Mouse (Mus musculus): Measurements from ENCODE around the gene Ext2. TPM values are rescaled to one million over a fixed set of nuclear protein-coding genes. Genes with fewer than 3 reads are reported as not detected.

Ext2 gene
- polyA plus RNA-seq, 1 experiment from 2014 or later = 81.5 TPM

- Histone ChIP-seq H3K4me2 (ENCODE audit: low read depth, low read length) (no peak overlapping the region), H3K27ac (ENCODE audit: low read length) (no peak overlapping the region), H3K9ac (ENCODE audit: low read depth, low read length) (no peak overlapping the region), H3K27me3 (replicated peaks; ENCODE audit: control insufficient read depth, insufficient read depth, low read length) (no peaks in the 10 kb centered on the region), H3K4me3 (ENCODE audit: low read length) (no peak overlapping the region), H3K4me1 (ENCODE audit: control insufficient read depth, insufficient read depth, low read length) (no peaks in the 10 kb centered on the region), H3K36me3 (ENCODE audit: control insufficient read depth, insufficient read depth, low read length) (peaks cover 5% of the 10 kb centered on the region; the same call in 1 of the 2 replicates), H3K9me3 (ENCODE audit: control insufficient read depth, low read length) (no peaks in the 10 kb centered on the region)
- no peak for ATAC-seq
- WGBS = 41% methylated on average over 4 of the region's 4 CpGs
Observed at GRCm38 (mm10) chr2:93811812-93812211, 10.6 kb downstream of the Ext2 start.

GRCm38 (mm10) chr2:93809931-93810330 is 12.4 kb downstream of the Ext2 start:
- H3K4me3 ChIP-seq (ENCODE audit: low read length) = no peak overlapping the region
- no peak for ATAC-seq
- no peak overlapping the region for H3K9ac ChIP-seq (ENCODE audit: low read depth, low read length)
- no peaks in the 10 kb centered on the region for H3K9me3 ChIP-seq (ENCODE audit: control insufficient read depth, low read length)
- no peaks in the 10 kb centered on the region for H3K4me1 ChIP-seq (ENCODE audit: control insufficient read depth, insufficient read depth, low read length)
- H3K27ac ChIP-seq (ENCODE audit: low read length) = no peak overlapping the region
- H3K36me3 ChIP-seq (ENCODE audit: control insufficient read depth, insufficient read depth, low read length) = peaks cover 5% of the 10 kb centered on the region; the same call in 1 of the 2 replicates
- H3K27me3 ChIP-seq (replicated peaks; ENCODE audit: control insufficient read depth, insufficient read depth, low read length) = no peaks in the 10 kb centered on the region
- H3K4me2 ChIP-seq (ENCODE audit: low read depth, low read length) = no peak overlapping the region
- 10% methylated on average over 2 of the region's 2 CpGs for WGBS

GRCm38 (mm10) chr2:93808071-93808470 is 14.3 kb downstream of the Ext2 start:
- Histone ChIP-seq H3K36me3 (ENCODE audit: control insufficient read depth, insufficient read depth, low read length) (peaks cover 4% of the 10 kb centered on the region; the same call in 1 of the 2 replicates), H3K4me1 (ENCODE audit: control insufficient read depth, insufficient read depth, low read length) (no peaks in the 10 kb centered on the region), H3K9me3 (ENCODE audit: control insufficient read depth, low read length) (no peaks in the 10 kb centered on the region), H3K27me3 (replicated peaks; ENCODE audit: control insufficient read depth, insufficient read depth, low read length) (no peaks in the 10 kb centered on the region), H3K27ac (ENCODE audit: low read length) (no peak overlapping the region), H3K9ac (ENCODE audit: low read depth, low read length) (no peak overlapping the region), H3K4me3 (ENCODE audit: low read length) (no peak overlapping the region), H3K4me2 (ENCODE audit: low read depth, low read length) (no peak overlapping the region)
- no peak for ATAC-seq
- WGBS = 92% methylated on average over 5 of the region's 5 CpGs

GRCm38 (mm10) chr2:93807440-93807839 is 14.9 kb downstream of the Ext2 start:
- no peak overlapping the region for H3K4me2 ChIP-seq (ENCODE audit: low read depth, low read length)
- H3K4me1 ChIP-seq (ENCODE audit: control insufficient read depth, insufficient read depth, low read length) = no peaks in the 10 kb centered on the region
- H3K27me3 ChIP-seq (replicated peaks; ENCODE audit: control insufficient read depth, insufficient read depth, low read length) = no peaks in the 10 kb centered on the region
- H3K9ac ChIP-seq (ENCODE audit: low read depth, low read length) = no peak overlapping the region
- H3K9me3 ChIP-seq (ENCODE audit: control insufficient read depth, low read length) = no peaks in the 10 kb centered on the region
- H3K27ac ChIP-seq (ENCODE audit: low read length) = no peak overlapping the region
- no peak for ATAC-seq
- peaks cover 2% of the 10 kb centered on the region; the same call in 1 of the 2 replicates for H3K36me3 ChIP-seq (ENCODE audit: control insufficient read depth, insufficient read depth, low read length)
- WGBS = 79% methylated on average over 8 of the region's 8 CpGs
- no peak overlapping the region for H3K4me3 ChIP-seq (ENCODE audit: low read length)

- no peaks in the 10 kb centered on the region for H3K27me3 ChIP-seq (replicated peaks; ENCODE audit: control insufficient read depth, insufficient read depth, low read length)
- H3K27ac ChIP-seq (ENCODE audit: low read length) = no peak overlapping the region
- H3K36me3 ChIP-seq (ENCODE audit: control insufficient read depth, insufficient read depth, low read length) = peaks cover under 1% of the 10 kb centered on the region; the same call in 1 of the 2 replicates
- H3K9me3 ChIP-seq (ENCODE audit: control insufficient read depth, low read length) = no peaks in the 10 kb centered on the region
- H3K4me3 ChIP-seq (ENCODE audit: low read length) = no peak overlapping the region
- H3K9ac ChIP-seq (ENCODE audit: low read depth, low read length) = no peak overlapping the region
- WGBS = 94% methylated on average over 6 of the region's 6 CpGs
- H3K4me2 ChIP-seq (ENCODE audit: low read depth, low read length) = no peak overlapping the region
- H3K4me1 ChIP-seq (ENCODE audit: control insufficient read depth, insufficient read depth, low read length) = no peaks in the 10 kb centered on the region
- ATAC-seq = no peak
Observed at GRCm38 (mm10) chr2:93806487-93807201, 15.7 kb downstream of the Ext2 start.

- Histone ChIP-seq H3K9ac (ENCODE audit: low read depth, low read length) (no peak overlapping the region), H3K4me2 (ENCODE audit: low read depth, low read length) (no peak overlapping the region), H3K27ac (ENCODE audit: low read length) (no peak overlapping the region), H3K4me3 (ENCODE audit: low read length) (no peak overlapping the region), H3K27me3 (replicated peaks; ENCODE audit: control insufficient read depth, insufficient read depth, low read length) (no peaks in the 10 kb centered on the region), H3K36me3 (ENCODE audit: control insufficient read depth, insufficient read depth, low read length) (no peaks in the 10 kb centered on the region), H3K4me1 (ENCODE audit: control insufficient read depth, insufficient read depth, low read length) (no peaks in the 10 kb centered on the region), H3K9me3 (ENCODE audit: control insufficient read depth, low read length) (no peaks in the 10 kb centered on the region)
- 92% methylated on average over 4 of the region's 4 CpGs for WGBS
- ATAC-seq = no peak
Observed at GRCm38 (mm10) chr2:93805523-93805922, 16.8 kb downstream of the Ext2 start.

- Histone ChIP-seq H3K9ac (ENCODE audit: low read depth, low read length) (no peak overlapping the region), H3K4me3 (ENCODE audit: low read length) (no peak overlapping the region), H3K4me1 (ENCODE audit: control insufficient read depth, insufficient read depth, low read length) (no peaks in the 10 kb centered on the region), H3K9me3 (ENCODE audit: control insufficient read depth, low read length) (no peaks in the 10 kb centered on the region), H3K27me3 (replicated peaks; ENCODE audit: control insufficient read depth, insufficient read depth, low read length) (no peaks in the 10 kb centered on the region), H3K4me2 (ENCODE audit: low read depth, low read length) (no peak overlapping the region), H3K36me3 (ENCODE audit: control insufficient read depth, insufficient read depth, low read length) (no peaks in the 10 kb centered on the region), H3K27ac (ENCODE audit: low read length) (no peak overlapping the region)
- no peak for ATAC-seq
- WGBS = 86% methylated on average over 5 of the region's 5 CpGs
Observed at GRCm38 (mm10) chr2:93805066-93805465, 17.3 kb downstream of the Ext2 start.

- H3K9me3 ChIP-seq (ENCODE audit: control insufficient read depth, low read length) = no peaks in the 10 kb centered on the region
- no peak overlapping the region for H3K4me2 ChIP-seq (ENCODE audit: low read depth, low read length)
- ATAC-seq = no peak
- H3K27ac ChIP-seq (ENCODE audit: low read length) = no peak overlapping the region
- no peak overlapping the region for H3K4me3 ChIP-seq (ENCODE audit: low read length)
- H3K36me3 ChIP-seq (ENCODE audit: control insufficient read depth, insufficient read depth, low read length) = no peaks in the 10 kb centered on the region
- H3K27me3 ChIP-seq (replicated peaks; ENCODE audit: control insufficient read depth, insufficient read depth, low read length) = no peaks in the 10 kb centered on the region
- H3K4me1 ChIP-seq (ENCODE audit: control insufficient read depth, insufficient read depth, low read length) = no peaks in the 10 kb centered on the region
- WGBS = 87% methylated on average over 2 of the region's 2 CpGs
- H3K9ac ChIP-seq (ENCODE audit: low read depth, low read length) = no peak overlapping the region
Observed at GRCm38 (mm10) chr2:93802947-93803346, 19.4 kb downstream of the Ext2 start.

- no peak overlapping the region for H3K27ac ChIP-seq (ENCODE audit: low read length)
- 0 out of 2 replicates have a peak, but pooled peaks cover 3% of the 10 kb centered on the region for H3K4me1 ChIP-seq (ENCODE audit: control insufficient read depth, insufficient read depth, low read length)
- no peak overlapping the region for H3K9ac ChIP-seq (ENCODE audit: low read depth, low read length)
- no peak for ATAC-seq
- no peak overlapping the region for H3K4me3 ChIP-seq (ENCODE audit: low read length)
- H3K27me3 ChIP-seq (replicated peaks; ENCODE audit: control insufficient read depth, insufficient read depth, low read length) = no peaks in the 10 kb centered on the region
- WGBS = 85% methylated on average over 7 of the region's 7 CpGs
- H3K36me3 ChIP-seq (ENCODE audit: control insufficient read depth, insufficient read depth, low read length) = no peaks in the 10 kb centered on the region
- no peak overlapping the region for H3K4me2 ChIP-seq (ENCODE audit: low read depth, low read length)
- no peaks in the 10 kb centered on the region for H3K9me3 ChIP-seq (ENCODE audit: control insufficient read depth, low read length)
Observed at GRCm38 (mm10) chr2:93801097-93801496, 21.3 kb downstream of the Ext2 start.
